Mouse (Mus musculus): Measurements from ENCODE around the gene Efna2.

DNA sequence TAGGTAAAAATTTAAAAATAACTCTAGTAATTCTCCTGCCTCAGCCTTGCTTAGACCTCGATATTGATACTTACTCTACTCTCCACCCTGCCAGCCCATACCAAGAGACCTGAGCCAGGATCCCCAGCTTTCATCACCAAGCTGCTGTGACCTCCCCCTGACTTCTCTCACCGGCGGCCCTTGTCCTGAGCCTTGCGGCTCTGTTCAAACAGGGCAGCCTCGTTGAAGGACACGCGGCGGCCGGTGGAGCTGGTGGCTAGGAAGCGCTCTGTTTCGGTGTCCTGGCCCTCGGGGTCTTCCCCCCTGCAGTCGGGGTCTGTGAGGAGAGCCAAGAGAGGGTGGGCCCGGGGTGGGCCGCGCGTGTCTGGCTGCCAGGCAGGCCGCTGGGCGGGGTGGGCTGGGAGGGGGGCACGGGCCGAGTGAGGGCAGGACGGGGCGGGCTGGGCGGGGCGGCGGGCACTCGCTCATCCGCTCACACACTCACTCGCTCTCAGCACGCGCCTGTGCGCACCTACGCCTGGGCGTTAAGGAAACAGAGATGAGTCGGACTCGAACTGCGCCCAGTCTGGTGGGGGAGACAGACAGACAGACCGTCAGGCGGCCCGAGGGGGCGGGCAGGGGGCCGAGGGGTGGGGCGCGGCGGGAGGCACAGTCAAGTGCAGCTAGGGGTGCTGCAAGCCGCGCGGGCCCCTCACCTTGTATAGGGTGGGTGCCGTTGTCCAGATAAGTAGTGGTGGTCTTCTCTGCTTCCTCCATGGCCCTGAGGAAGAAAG lies 42.9 kb upstream of the Efna2 start:
- TF ChIP-seq POLR2A (IDR thresholded peaks at IDR 0.05; ENCODE audit: extremely low read depth, insufficient read depth, low read length), result no peak
- TF ChIP-seq CTCF (IDR thresholded peaks at IDR 0.05; ENCODE audit: extremely low read depth, insufficient read depth, low read length), result no peak
